Mouse (Mus musculus) hindbrain, embryonic 14.5 days (tissue): ENCODE results near the gene Lamp1. TPM values are rescaled to one million over a fixed set of nuclear protein-coding genes. Genes with fewer than 3 reads are reported as not detected.

Experiments
- ATAC-seq: fragments of 200-750 bp; cut with Nextera tagmentation; 2 replicates; pipeline ENCODE4 v1.8.0; 2017; ENCODE audit warnings: moderate number of reproducible peaks, mild to moderate bottlenecking, moderate TSS enrichment, moderate library complexity; ENCODE audit not compliant: low FRiP score
- DNase-seq: peaks from one replicate; pipeline ENCODE4 v3.0.0-alpha.2; 2015; ENCODE audit warnings: low spot score
- H3K27ac ChIP-seq: fragments of 300-500 bp; sonication (generic); 2 replicates; pipeline ENCODE4 v1.5.1; 2014; ENCODE audit warnings: mild to moderate bottlenecking, moderate library complexity
- H3K27me3 ChIP-seq: fragments of 300-500 bp; sonication (generic); 2 replicates; pipeline ENCODE4 v1.6.1; 2014; ENCODE audit warnings: mild to moderate bottlenecking, low read length, mixed read lengths; ENCODE audit not compliant: control insufficient read depth, insufficient read depth
- H3K36me3 ChIP-seq: fragments of 300-500 bp; sonication (generic); replicated peaks from 2 replicates; pipeline ENCODE4 v1.6.1; 2014; ENCODE audit not compliant: control insufficient read depth, insufficient read depth
- H3K4me1 ChIP-seq: fragments of 300-500 bp; sonication (generic); replicated peaks from 2 replicates; pipeline ENCODE4 v1.6.1; 2014; ENCODE audit warnings: antibody characterized with exemption, low read length, mixed read lengths; ENCODE audit not compliant: control insufficient read depth, insufficient read depth
- H3K4me2 ChIP-seq: fragments of 300-500 bp; sonication (generic); replicated peaks from 2 replicates; pipeline ENCODE4 v1.6.1; 2014; ENCODE audit warnings: mild to moderate bottlenecking, moderate library complexity
- H3K4me3 ChIP-seq: fragments of 300-500 bp; sonication (generic); replicated peaks from 2 replicates; pipeline ENCODE4 v1.5.1; 2014; ENCODE audit warnings: mild to moderate bottlenecking, low read length
- H3K9ac ChIP-seq: fragments of 300-500 bp; sonication (generic); 2 replicates; pipeline ENCODE4 v1.6.1; 2014
- H3K9me3 ChIP-seq: fragments of 300-500 bp; sonication (generic); 2 replicates; pipeline ENCODE4 v1.6.1; 2016; ENCODE audit warnings: low read length; ENCODE audit not compliant: control insufficient read depth
- WGBS: fragments of 180-500 bp; shearing (Covaris S2); extraction: QIAGEN DNeasy Blood & Tissue Kit; methylation state at CpG from one replicate; pipeline ENCODE4 v1.1.7; 2014; 5-methylcytosine and 5-hydroxymethylcytosine counted together
- polyA plus RNA-seq: library from polyadenylated mRNA; unstranded; fragments of >200 nt; fragmentation: Nextera tagmentation; extraction: Ambion mirVana; gene quantifications from 2 replicates; pipeline ENCODE4 v1.2.1, GENCODE M21; 2014

The Lamp1 gene
- polyA plus RNA-seq, 1 experiment from 2014 or later = 331 TPM

DNA sequence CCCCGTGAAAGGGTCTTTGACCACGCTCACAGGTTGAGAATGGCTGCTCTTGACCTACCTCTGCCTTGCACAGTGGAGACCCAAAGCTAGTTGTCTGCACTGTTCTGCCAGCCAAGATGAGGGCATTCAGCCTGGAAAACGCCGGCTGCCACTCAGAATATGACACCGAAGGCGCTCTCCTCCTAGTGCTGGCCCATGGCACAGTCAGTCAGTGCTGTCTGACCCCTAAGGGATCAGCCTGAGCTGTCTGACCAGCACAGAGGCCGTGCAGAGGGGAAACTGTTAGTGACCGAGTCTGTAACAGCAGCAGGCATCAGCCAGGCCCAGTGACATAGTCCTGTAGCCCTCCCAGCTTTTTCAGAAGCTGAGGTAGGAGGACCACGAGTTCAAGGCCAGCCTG is 28.3 kb downstream of the Lamp1 start:
- no peaks in the 10 kb centered on the region for H3K27me3 ChIP-seq
- H3K27ac ChIP-seq = no peak overlapping the region
- no peak overlapping the region for H3K4me2 ChIP-seq
- 0 out of 2 replicates have a peak, but pooled peaks cover 3% of the 10 kb centered on the region for H3K36me3 ChIP-seq
- no peak overlapping the region for H3K9ac ChIP-seq
- 85% methylated on average over 9 of the region's 9 CpGs for WGBS
- no peaks in the 10 kb centered on the region for H3K9me3 ChIP-seq
- no peaks in the 10 kb centered on the region for H3K4me1 ChIP-seq
- no peak for DNase-seq
- ATAC-seq = no peak
- no peak overlapping the region for H3K4me3 ChIP-seq

DNA sequence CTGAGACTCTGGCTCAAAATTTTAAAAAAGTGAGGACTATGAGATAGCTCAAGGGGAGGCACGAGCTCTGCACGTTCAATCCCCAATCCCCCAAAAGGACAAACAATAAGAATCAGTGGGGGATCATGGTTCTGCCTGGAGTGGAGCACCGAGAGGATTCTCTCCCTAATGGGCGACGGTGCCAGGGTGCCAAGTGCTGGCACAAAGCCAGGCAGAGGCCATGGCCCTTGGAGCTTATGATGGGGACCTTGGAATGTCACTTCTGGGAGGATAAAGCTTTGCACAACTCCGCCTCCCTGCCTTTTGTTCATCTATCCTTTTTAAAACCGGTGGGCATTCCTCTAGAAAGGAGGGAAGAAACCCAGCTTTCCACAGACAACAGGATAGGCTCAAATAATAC is 28.7 kb downstream of the Lamp1 start:
- 0 out of 2 replicates have a peak, but pooled peaks cover 3% of the 10 kb centered on the region for H3K36me3 ChIP-seq
- H3K27ac ChIP-seq = no peak overlapping the region
- no peaks in the 10 kb centered on the region for H3K27me3 ChIP-seq
- no peak for DNase-seq
- no peak overlapping the region for H3K4me3 ChIP-seq
- no peak for ATAC-seq
- H3K9ac ChIP-seq = no peak overlapping the region
- H3K4me1 ChIP-seq = no peaks in the 10 kb centered on the region
- 66% methylated on average over 7 of the region's 7 CpGs for WGBS
- no peak overlapping the region for H3K4me2 ChIP-seq
- H3K9me3 ChIP-seq = no peaks in the 10 kb centered on the region

DNA sequence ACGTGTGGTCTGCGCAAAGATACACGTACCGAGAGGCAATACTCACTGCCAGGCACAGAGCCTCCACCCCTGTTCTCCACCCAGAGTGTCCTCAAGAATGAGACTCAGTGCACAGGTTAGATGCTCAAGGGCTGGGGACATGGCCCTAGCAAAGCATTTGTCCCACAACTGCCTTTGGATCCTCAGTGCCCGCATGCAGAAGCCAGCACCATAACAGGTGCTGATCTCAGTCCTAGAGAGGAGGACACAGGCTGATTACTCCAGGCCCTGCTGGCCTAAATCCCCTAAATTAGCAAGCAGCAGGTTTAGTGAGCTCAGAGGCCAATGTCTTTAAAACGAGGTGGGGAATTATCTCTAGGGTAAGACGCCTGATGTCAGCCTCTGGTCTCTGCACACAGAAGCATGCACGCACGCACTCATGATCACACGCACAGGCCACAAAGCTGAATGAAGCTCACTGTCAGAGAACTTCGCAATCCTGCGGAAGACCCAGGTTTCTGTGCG is 29.1 kb downstream of the Lamp1 start:
- Histone ChIP-seq H3K4me1 (no peaks in the 10 kb centered on the region), H3K4me3 (no peak overlapping the region), H3K36me3 (0 out of 2 replicates have a peak, but pooled peaks cover 3% of the 10 kb centered on the region), H3K9me3 (no peaks in the 10 kb centered on the region), H3K27me3 (no peaks in the 10 kb centered on the region), H3K9ac (no peak overlapping the region), H3K4me2 (no peak overlapping the region), H3K27ac (no peak overlapping the region)
- no peak for DNase-seq
- 92% methylated on average over 13 of the region's 13 CpGs for WGBS
- no peak for ATAC-seq

DNA sequence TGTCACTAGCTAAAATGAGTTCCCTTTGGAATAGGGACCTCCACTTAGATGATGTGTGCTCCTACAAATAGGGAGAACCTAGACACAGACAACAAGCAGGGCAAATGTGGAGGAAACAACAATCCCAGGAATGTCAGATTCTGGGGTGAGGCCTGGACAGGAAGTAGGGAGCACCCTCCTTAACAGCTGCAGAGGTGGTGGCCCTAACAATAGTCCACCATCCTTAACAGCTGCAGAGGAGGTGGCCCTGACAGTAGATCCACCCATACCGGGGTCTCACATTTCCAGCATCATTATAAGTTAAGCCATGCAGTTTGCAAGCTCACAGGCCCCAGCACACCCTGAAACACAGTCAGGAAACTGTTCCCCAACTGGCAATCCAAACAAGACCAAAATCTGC is 29.9 kb downstream of the Lamp1 start:
- H3K27ac ChIP-seq = no peak overlapping the region
- H3K36me3 ChIP-seq = 0 out of 2 replicates have a peak, but pooled peaks cover 3% of the 10 kb centered on the region
- no peak for ATAC-seq
- WGBS = 95% methylated on average over 1 of the region's 1 CpGs
- no peaks in the 10 kb centered on the region for H3K27me3 ChIP-seq
- no peaks in the 10 kb centered on the region for H3K9me3 ChIP-seq
- no peak overlapping the region for H3K4me3 ChIP-seq
- H3K4me2 ChIP-seq = no peak overlapping the region
- no peaks in the 10 kb centered on the region for H3K4me1 ChIP-seq
- no peak for DNase-seq
- no peak overlapping the region for H3K9ac ChIP-seq

DNA sequence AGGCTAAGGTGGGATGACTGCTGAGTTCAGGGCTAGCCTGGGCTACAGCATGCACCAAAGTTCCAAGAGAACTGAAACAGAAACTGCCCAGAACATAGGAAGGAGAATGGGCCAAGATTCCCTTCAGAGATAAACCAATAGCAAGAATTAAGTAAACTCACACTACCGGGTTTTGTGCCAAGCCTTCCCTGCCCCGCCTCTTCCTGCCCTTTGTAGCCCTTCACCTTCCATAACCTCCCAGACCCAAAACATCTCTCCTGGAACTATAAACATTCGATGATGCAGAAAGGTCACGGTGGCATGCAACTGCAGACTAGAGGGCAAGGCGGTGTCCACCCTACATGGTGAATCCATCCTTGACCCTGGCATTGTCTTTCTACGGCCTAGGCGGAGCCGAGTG is 31.3 kb downstream of the Lamp1 start:
- H3K36me3 ChIP-seq = 0 out of 2 replicates have a peak, but pooled peaks cover 3% of the 10 kb centered on the region
- no peak overlapping the region for H3K27ac ChIP-seq
- no peaks in the 10 kb centered on the region for H3K27me3 ChIP-seq
- no peak overlapping the region for H3K9ac ChIP-seq
- no peak for DNase-seq
- H3K9me3 ChIP-seq = no peaks in the 10 kb centered on the region
- 87% methylated on average over 8 of the region's 8 CpGs for WGBS
- no peak for ATAC-seq
- no peak overlapping the region for H3K4me3 ChIP-seq
- no peak overlapping the region for H3K4me2 ChIP-seq
- no peaks in the 10 kb centered on the region for H3K4me1 ChIP-seq

DNA sequence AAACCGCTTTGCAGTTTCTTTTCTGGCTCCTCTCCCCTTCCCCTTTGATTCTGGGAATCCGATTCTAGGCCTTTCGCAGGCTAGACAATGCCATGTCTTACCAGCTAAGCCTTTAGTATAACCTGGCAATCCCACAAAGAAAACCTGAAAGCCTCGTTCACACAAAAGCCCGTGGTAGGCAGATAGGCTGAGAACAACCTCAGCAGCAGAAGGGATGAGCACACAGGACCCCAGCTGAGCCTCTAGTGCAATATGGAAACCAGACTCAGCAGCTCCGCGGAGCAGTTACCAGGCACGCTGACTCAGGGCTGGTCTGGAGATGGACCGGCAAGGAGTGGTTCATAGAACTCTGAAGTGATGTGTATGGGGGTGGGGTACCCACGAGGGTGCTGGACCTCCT is 35.9 kb downstream of the Lamp1 start:
- Histone ChIP-seq H3K36me3 (no peaks in the 10 kb centered on the region), H3K27ac (no peak overlapping the region), H3K9ac (peak overlapping the region; percentile 34; the same call in 1 of the 2 replicates), H3K27me3 (no peaks in the 10 kb centered on the region), H3K4me2 (no peak overlapping the region), H3K4me1 (no peaks in the 10 kb centered on the region; the same call in 1 of the 2 replicates), H3K4me3 (no peak overlapping the region), H3K9me3 (no peaks in the 10 kb centered on the region)
- ATAC-seq (no peak), DNase-seq (no peak)
- 42% methylated on average over 10 of the region's 10 CpGs for WGBS

DNA sequence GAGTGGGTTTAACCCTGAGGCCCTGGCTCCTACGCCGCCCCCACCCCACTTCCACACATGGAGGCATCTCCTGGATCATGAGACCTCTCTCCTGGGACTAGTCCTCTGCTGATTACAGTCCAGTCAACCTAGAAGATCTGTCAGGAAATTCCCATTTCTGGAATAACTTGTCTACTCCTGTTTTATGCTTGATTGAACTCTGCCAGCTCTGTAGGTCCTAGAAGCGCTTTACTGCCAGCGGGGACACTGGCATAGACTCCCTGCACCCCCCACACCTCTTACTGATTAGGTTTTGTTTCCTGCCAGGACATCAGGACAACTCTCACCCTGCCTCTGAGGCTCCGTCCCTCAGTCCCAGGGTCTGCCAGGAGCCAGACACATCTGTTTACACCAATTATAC is 38.5 kb downstream of the Lamp1 start:
- no peak overlapping the region for H3K9ac ChIP-seq
- no peak for DNase-seq
- H3K9me3 ChIP-seq = no peaks in the 10 kb centered on the region
- no peak for ATAC-seq
- H3K27me3 ChIP-seq = peaks cover 18% of the 10 kb centered on the region
- H3K4me3 ChIP-seq = no peak overlapping the region
- H3K4me1 ChIP-seq = no peaks in the 10 kb centered on the region; the same call in 1 of the 2 replicates
- H3K4me2 ChIP-seq = no peak overlapping the region
- H3K27ac ChIP-seq = no peak overlapping the region
- no peaks in the 10 kb centered on the region for H3K36me3 ChIP-seq
- 76% methylated on average over 5 of the region's 5 CpGs for WGBS

DNA sequence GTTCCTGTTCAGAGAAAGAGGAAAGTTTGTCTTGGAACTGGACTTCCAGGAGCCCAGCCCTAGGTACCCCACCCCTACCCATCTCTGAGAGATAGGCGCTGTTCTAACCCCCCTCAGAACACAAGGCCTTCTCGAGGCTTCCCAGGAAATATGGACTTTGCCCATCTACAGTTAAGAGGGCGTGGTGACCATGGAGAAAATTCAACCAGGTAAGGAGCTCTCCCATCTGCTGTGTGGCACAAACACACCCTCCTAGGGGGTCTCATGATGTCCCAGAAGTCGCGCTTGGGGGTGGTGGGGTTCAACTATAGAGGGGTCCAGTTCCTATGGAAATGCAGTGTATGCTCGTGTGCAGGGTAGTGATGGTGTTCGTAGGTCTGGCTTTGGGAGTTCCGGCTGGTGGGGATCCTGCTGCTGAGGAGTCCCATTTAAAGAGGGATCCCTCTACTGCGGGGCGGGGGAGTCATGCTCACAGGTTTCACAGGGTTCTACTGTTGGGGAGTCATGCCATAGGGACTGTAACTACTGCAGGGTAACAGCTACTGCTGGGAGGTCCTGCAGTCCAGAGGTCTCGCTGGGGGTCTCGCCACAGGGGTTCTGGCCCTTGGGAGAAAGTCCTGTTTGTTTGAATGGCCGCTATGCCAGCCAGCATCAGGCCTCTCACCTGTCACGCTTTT is 40.6 kb downstream of the Lamp1 start:
- no peaks in the 10 kb centered on the region for H3K9me3 ChIP-seq
- ATAC-seq = no peak

DNA sequence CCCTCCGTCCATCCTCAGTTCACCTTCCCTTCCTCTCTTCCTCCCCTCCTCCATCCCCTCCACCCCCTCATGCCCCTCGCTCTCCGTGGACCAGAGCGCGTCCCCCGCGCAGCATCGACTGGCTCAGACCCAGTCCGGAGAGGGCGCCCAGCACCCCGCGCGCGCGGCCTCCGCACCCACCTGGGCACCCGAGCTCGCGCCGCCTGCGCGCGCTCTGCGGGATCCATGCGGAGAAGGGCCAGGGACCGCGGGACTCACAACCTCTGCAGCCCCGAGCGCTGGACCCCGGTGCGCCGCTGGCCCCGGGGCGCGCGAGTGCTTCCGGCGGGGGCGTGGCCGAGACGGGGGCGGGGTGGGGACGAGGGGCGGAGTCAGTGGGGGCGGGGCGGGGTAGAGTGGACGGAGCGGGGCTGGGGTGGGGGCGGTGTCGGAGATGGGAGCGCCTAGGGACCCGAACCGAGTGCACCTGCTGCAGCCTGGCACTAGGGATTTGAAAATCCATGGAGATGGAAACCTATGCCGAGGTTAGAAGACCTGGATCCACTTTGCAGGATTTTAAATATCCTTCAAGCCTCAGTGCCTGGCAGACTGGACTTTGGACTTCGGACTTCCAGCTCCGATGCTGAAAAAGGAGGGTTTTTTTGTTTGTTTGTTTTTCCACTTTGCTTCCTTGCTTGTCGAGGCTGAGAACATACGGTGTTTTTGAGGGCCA is 41.5 kb downstream of the Lamp1 start, which contains the start of gene Grtp1:
Grtp1 (minus strand) TSS at position 320 of the 712 bp plus-strand sequence.
- WGBS = 1% methylated on average over 51 of the region's 58 CpGs

More for the DNA sequence above, 40.6 kb downstream of the Lamp1 start:
- peak overlapping the region; percentile 78 for H3K4me2 ChIP-seq
- no peak overlapping the region for H3K27ac ChIP-seq
- peak overlapping the region; percentile 71 for H3K4me3 ChIP-seq
- peak overlapping the region; percentile 73 for H3K9ac ChIP-seq
- H3K4me1 ChIP-seq = no peaks in the 10 kb centered on the region; the same call in 1 of the 2 replicates
- peaks cover 27% of the 10 kb centered on the region for H3K27me3 ChIP-seq
- DNase-seq = no peak
- WGBS = 22% methylated on average over 14 of the region's 14 CpGs
- no peaks in the 10 kb centered on the region for H3K36me3 ChIP-seq

More for the DNA sequence above, 41.5 kb downstream of the Lamp1 start, which contains the start of gene Grtp1:
- ATAC-seq (peak; percentile 77), DNase-seq (no peak)
- H3K9ac ChIP-seq = peak within 1 kb of the TSS; percentile 73
- no peaks in the 10 kb centered on the region for H3K9me3 ChIP-seq
- no peaks in the 10 kb centered on the region for H3K36me3 ChIP-seq
- peak within 1 kb of the TSS; percentile 71 for H3K4me3 ChIP-seq
- no peaks in the 10 kb centered on the region; the same call in 1 of the 2 replicates for H3K4me1 ChIP-seq
- no peak within 1 kb of the TSS for H3K27ac ChIP-seq
- H3K27me3 ChIP-seq = peaks cover 27% of the 10 kb centered on the region
- peak within 1 kb of the TSS; percentile 78 for H3K4me2 ChIP-seq
